Mouse (Mus musculus) heart, adult 2 months (tissue): Measurements from ENCODE around the gene Tut7.

Experiments
- CTCF ChIP-seq: fragments of 200-600 bp; IDR thresholded peaks from 2 replicates; pipeline ENCODE4 v1.8.1; 2022; ENCODE audit warnings: antibody characterized with exemption, mild to moderate bottlenecking, moderate library complexity
- EP300 ChIP-seq: fragments of 200-500 bp; IDR thresholded peaks from 2 replicates; pipeline ENCODE4 v1.6.1; 2011; ENCODE audit warnings: low read depth, low read length, control low read depth; ENCODE audit not compliant: insufficient read depth
- POLR2A ChIP-seq: fragments of 200-500 bp; IDR thresholded peaks from 2 replicates; pipeline ENCODE4 v1.6.1; 2011; ENCODE audit warnings: mild to moderate bottlenecking, low read depth, low read length, control low read depth; ENCODE audit not compliant: insufficient read depth

- TF ChIP-seq POLR2A (no peak), CTCF (peak; percentile 98; the same call in 1 of the 2 replicates), EP300 (no peak)
Observed at GRCm38 (mm10) chr13:59842226-59843210, 19.6 kb upstream of the Tut7 start.
